ENCODE assay signal across 9 mouse cellular contexts in the genomic region with DNA sequence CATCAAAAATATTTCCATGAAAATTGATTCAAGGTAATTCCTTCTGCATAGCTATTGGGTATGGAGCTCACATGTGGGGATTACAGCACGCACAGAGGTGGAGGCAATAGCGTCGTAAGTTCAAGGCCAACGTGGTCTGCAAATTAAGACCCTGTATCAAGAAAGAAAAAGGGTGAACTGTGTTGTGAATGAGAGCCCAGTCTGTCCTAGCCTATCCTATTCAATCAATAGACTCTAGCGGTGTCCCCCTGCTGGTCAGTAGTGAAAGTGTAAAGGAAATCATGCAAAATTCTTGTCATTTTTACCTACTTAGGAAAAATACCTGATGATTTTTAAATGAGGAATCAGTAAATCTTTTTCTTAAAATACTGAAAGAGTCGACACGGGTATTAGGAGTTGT. TPM values are rescaled to one million over a fixed set of nuclear protein-coding genes. Genes with fewer than 3 reads are reported as not detected.
A peak's percentile ranks its signal among the peaks of the same experiment; 100 is the strongest.
DNase-seq lines count a peak whose midpoint lies in the region; ATAC-seq and TF ChIP-seq lines count a peak whose summit lies in the region.
"Had no signal": no experiment of that assay in that cellular context is flagged by ENCODE, and none has a peak within 500 bp of the region (broad histone marks: within the 10 kb centered on the region; RNA-seq: fewer than 3 reads in every experiment).

No protein-coding gene starts in this region.

- peak; percentile 53 for DNase-seq in layer of hippocampus, adult 11-12 months (ENCODE audit: low spot score)
- no peak for DNase-seq in layer of hippocampus, postnatal 36 days
- DNase-seq in brain, embryonic 14.5 days (ENCODE audit: low read depth), result peak; percentile 73
- DNase-seq in hindbrain, embryonic 14.5 days (ENCODE audit: low spot score), result peak; percentile 73
- peak; percentile 61 for DNase-seq in lung, postnatal 36 days
- no peak for DNase-seq in urinary bladder, adult 18-20 months (ENCODE audit: low spot score in 2 of 2)

- H3K9me3 ChIP-seq in E14TG2a.4 (ENCODE audit: low read length), result no peaks in the 10 kb centered on the region
- H3K9me3 ChIP-seq in hindbrain, embryonic 14.5 days (ENCODE audit: control insufficient read depth, low read length), result no peaks in the 10 kb centered on the region
- no peaks in the 10 kb centered on the region for H3K9me3 ChIP-seq in stomach, embryonic 14.5 days (ENCODE audit: control insufficient read depth, low read depth, low read length)
- H3K9me3 ChIP-seq: megakaryocyte, embryonic 14.5 days had no signal

- H3K27ac ChIP-seq in hindbrain, embryonic 14.5 days, result no peak overlapping the region
- H3K27ac ChIP-seq in stomach, embryonic 14.5 days (ENCODE audit: low read length), result no peak overlapping the region

- 41% methylated on average over 7 of the region's 7 CpGs for WGBS in hindbrain, embryonic 14.5 days
- WGBS in stomach, embryonic 14.5 days, result 37% methylated on average over 7 of the region's 7 CpGs

- no peak overlapping the region for H3K4me2 ChIP-seq in hindbrain, embryonic 14.5 days (replicated peaks)
- no peak overlapping the region for H3K4me2 ChIP-seq in stomach, embryonic 14.5 days (replicated peaks; ENCODE audit: low read depth, low read length)

- no peak overlapping the region for H3K4me3 ChIP-seq in E14TG2a.4 (replicated peaks; ENCODE audit: low read length)
- no peak overlapping the region for H3K4me3 ChIP-seq in hindbrain, embryonic 14.5 days (replicated peaks; ENCODE audit: low read length)
- no peak overlapping the region for H3K4me3 ChIP-seq in stomach, embryonic 14.5 days (ENCODE audit: low read depth, low read length)
- H3K4me3 ChIP-seq: megakaryocyte, embryonic 14.5 days had no signal

- peak; percentile 77 for TF ChIP-seq CTCF in E14TG2a.4 (conservative IDR thresholded peaks at IDR 0.05; ENCODE audit: low read length)
- TF ChIP-seq CTCF in brain, embryonic 14.5 days (IDR thresholded peaks at IDR 0.05; ENCODE audit: borderline replicate concordance, extremely low read depth, insufficient read depth, insufficient read length), result peak; percentile 48; the same call in 1 of the 2 replicates

- no peaks in the 10 kb centered on the region for H3K27me3 ChIP-seq in E14TG2a.4 (ENCODE audit: insufficient read depth, low read length)
- H3K27me3 ChIP-seq in hindbrain, embryonic 14.5 days (ENCODE audit: control insufficient read depth, insufficient read depth, low read length), result no peaks in the 10 kb centered on the region
- H3K27me3 ChIP-seq in stomach, embryonic 14.5 days (ENCODE audit: control insufficient read depth, insufficient read depth, low read length), result no peaks in the 10 kb centered on the region
- H3K27me3 ChIP-seq: megakaryocyte, embryonic 14.5 days had no signal

- no peak for TF ChIP-seq POLR2A in brain, embryonic 14.5 days (IDR thresholded peaks at IDR 0.05; ENCODE audit: borderline replicate concordance, extremely low read depth, insufficient read depth, insufficient read length, poor library complexity, severe bottlenecking)

- ATAC-seq in hindbrain, embryonic 14.5 days (ENCODE audit: low FRiP score), result peak; percentile 64; the same call in 1 of the 2 replicates
- 0 out of 2 replicates have a peak, but pooled peaks have one; percentile 49 for ATAC-seq in stomach, embryonic 14.5 days (ENCODE audit: insufficient number of reproducible peaks, insufficient read depth, low FRiP score, low read depth)

- H3K4me1 ChIP-seq in E14TG2a.4 (replicated peaks; ENCODE audit: low read depth, low read length), result peaks cover 35% of the 10 kb centered on the region
- H3K4me1 ChIP-seq in hindbrain, embryonic 14.5 days (replicated peaks; ENCODE audit: control insufficient read depth, insufficient read depth, low read length), result no peaks in the 10 kb centered on the region
- H3K4me1 ChIP-seq in stomach, embryonic 14.5 days (ENCODE audit: control insufficient read depth, insufficient read depth, low read length), result no peaks in the 10 kb centered on the region

- peaks cover 98% of the 10 kb centered on the region for H3K36me3 ChIP-seq in E14TG2a.4 (ENCODE audit: insufficient read depth, low read length)
- H3K36me3 ChIP-seq in hindbrain, embryonic 14.5 days (replicated peaks; ENCODE audit: control insufficient read depth, insufficient read depth), result peaks cover 20% of the 10 kb centered on the region; the same call in 1 of the 2 replicates
- H3K36me3 ChIP-seq in stomach, embryonic 14.5 days (ENCODE audit: control insufficient read depth, insufficient read depth, low read length), result no peaks in the 10 kb centered on the region

- H3K9ac ChIP-seq in hindbrain, embryonic 14.5 days, result no peak overlapping the region
- H3K9ac ChIP-seq in stomach, embryonic 14.5 days (replicated peaks; ENCODE audit: low read depth, low read length), result no peak overlapping the region

RNA-seq across cellular contexts. Expression of gene Gabpa, which starts 17.3 kb away (rescaled TPM):
- total RNA-seq in layer of hippocampus, postnatal 36 days (2021), result 10 to 100 TPM; 29.1 to 29.8 TPM
- polyA plus RNA-seq in brain, embryonic 14.5 days (2012; rRNA removed), result 26.6 and 27.1 TPM in 2 replicates
- 20.3 and 21.8 TPM in 2 replicates for polyA plus RNA-seq in hindbrain, embryonic 14.5 days (2014; fragmentation: Nextera tagmentation; extraction: Ambion mirVana)
- polyA plus RNA-seq in stomach, embryonic 14.5 days (2014; fragmentation: Nextera tagmentation; extraction: Ambion mirVana), result 39.1 and 39.5 TPM in 2 replicates

RNA-seq across cellular contexts. Expression of gene Atp5j, which starts 18.0 kb away (rescaled TPM):
- total RNA-seq in layer of hippocampus, postnatal 36 days (2021), result 100 to 1,000 TPM; 360 to 363 TPM
- polyA plus RNA-seq in brain, embryonic 14.5 days (2012; rRNA removed), result 273 and 332 TPM in 2 replicates
- polyA plus RNA-seq in hindbrain, embryonic 14.5 days (2014; fragmentation: Nextera tagmentation; extraction: Ambion mirVana), result 757 and 881 TPM in 2 replicates
- 856 and 951 TPM in 2 replicates for polyA plus RNA-seq in stomach, embryonic 14.5 days (2014; fragmentation: Nextera tagmentation; extraction: Ambion mirVana)

RNA-seq across cellular contexts. Expression of gene Jam2, which starts 43.5 kb away (rescaled TPM):
- total RNA-seq in layer of hippocampus, postnatal 36 days (2021), result 10 to 100 TPM; 21.2 to 22.3 TPM
- 26.8 and 30.3 TPM in 2 replicates for polyA plus RNA-seq in brain, embryonic 14.5 days (2012; rRNA removed)
- 33.9 and 34.0 TPM in 2 replicates for polyA plus RNA-seq in hindbrain, embryonic 14.5 days (2014; fragmentation: Nextera tagmentation; extraction: Ambion mirVana)
- polyA plus RNA-seq in stomach, embryonic 14.5 days (2014; fragmentation: Nextera tagmentation; extraction: Ambion mirVana), result 5.2 and 6.1 TPM in 2 replicates

Comparison
In these comparisons a context has a peak if more than half of its experiments do, and no peak if none do; other contexts are left out.
1. DNase-seq: peak in layer of hippocampus, adult 11-12 months (single experiment), brain, embryonic 14.5 days (single experiment), hindbrain, embryonic 14.5 days (single experiment) and lung, postnatal 36 days (single experiment); none in layer of hippocampus, postnatal 36 days (0 of 2) and urinary bladder, adult 18-20 months (0 of 2).